Mouse (Mus musculus) forebrain, postnatal 0 days (tissue): ENCODE results near the gene Vmn1r194. TPM values are rescaled to one million over a fixed set of nuclear protein-coding genes. Genes with fewer than 3 reads are reported as not detected.
"Not testable (repeated sequence)": the region's sequence is repeated elsewhere in the genome, so short reads cannot be mapped to it uniquely, and the experiment has no call there.

Source experiments
- ATAC-seq: fragments of 200-750 bp; cut with Nextera tagmentation; 2 replicates; pipeline ENCODE4 v1.8.0; 2017; ENCODE audit warnings: mild to moderate bottlenecking, moderate library complexity
- DNase-seq: peaks from one replicate; pipeline ENCODE4 v3.0.0-alpha.2; 2015
- H3K27ac ChIP-seq: fragments of 300-500 bp; sonication (generic); 2 replicates; pipeline ENCODE4 v1.5.1; 2014; ENCODE audit warnings: low read depth, mild to moderate bottlenecking, antibody characterized with exemption, low read length, moderate library complexity, mixed read lengths
- H3K27me3 ChIP-seq: fragments of 300-500 bp; sonication (generic); 2 replicates; pipeline ENCODE4 v1.6.1; 2014; ENCODE audit warnings: mild to moderate bottlenecking, low read length, mixed read lengths; ENCODE audit not compliant: insufficient read depth
- H3K36me3 ChIP-seq: fragments of 300-500 bp; sonication (generic); 2 replicates; pipeline ENCODE4 v1.6.1; 2014; ENCODE audit warnings: mild to moderate bottlenecking, moderate library complexity; ENCODE audit not compliant: insufficient read depth
- H3K4me1 ChIP-seq: fragments of 300-500 bp; sonication (generic); 2 replicates; pipeline ENCODE4 v1.6.1; 2014; ENCODE audit warnings: antibody characterized with exemption; ENCODE audit not compliant: insufficient read depth
- H3K4me2 ChIP-seq: fragments of 300-500 bp; sonication (generic); 2 replicates; pipeline ENCODE4 v1.6.1; 2014; ENCODE audit warnings: low read depth, mild to moderate bottlenecking, moderate library complexity
- H3K4me3 ChIP-seq: fragments of 300-500 bp; sonication (generic); 2 replicates; pipeline ENCODE4 v1.5.1; 2014; ENCODE audit warnings: low read depth, low read length, mixed read lengths
- H3K9ac ChIP-seq: fragments of 300-500 bp; sonication (generic); 2 replicates; pipeline ENCODE4 v1.6.1; 2014; ENCODE audit warnings: mild to moderate bottlenecking
- H3K9me3 ChIP-seq: fragments of 300-500 bp; sonication (generic); 2 replicates; pipeline ENCODE4 v1.6.1; 2016; ENCODE audit warnings: low read length
- CTCF ChIP-seq: sonication (generic); IDR thresholded peaks from 2 replicates; pipeline ENCODE4 v1.5.1; 2016; ENCODE audit warnings: antibody characterized with exemption, control low read depth, low read depth
- WGBS: fragments of 180-500 bp; shearing (Covaris S2); extraction: QIAGEN DNeasy Blood & Tissue Kit; methylation state at CpG from one replicate; pipeline ENCODE4 v1.1.7; 2014; 5-methylcytosine and 5-hydroxymethylcytosine counted together
- microRNA-seq, 2 experiments: library from miRNA; unstranded; fragments of <30 nt; microRNA quantifications; one replicate each; pipeline ENCODE4; 2016
- polyA plus RNA-seq: library from polyadenylated mRNA; unstranded; fragments of >200 nt; fragmentation: Nextera tagmentation; extraction: Ambion mirVana; gene quantifications from 2 replicates; pipeline ENCODE4 v1.2.1, GENCODE M21; 2015
- total RNA-seq: library from RNA; depleted of rRNA; stranded (reverse); fragments of >200 nt; gene quantifications from 2 replicates; pipeline ENCODE4 v1.2.3, GENCODE M21; 2014; rRNA removed

The Vmn1r194 gene
- total RNA-seq (not detected in 2 replicates), polyA plus RNA-seq (not detected in 2 replicates)

GRCm38 (mm10) chr13:22243915-22244314 lies at the start of gene Vmn1r194:
Gene Vmn1r194, plus strand, starts transcription at chr13:22244215.
- no peaks in the 10 kb centered on the region for H3K9me3 ChIP-seq
- TF ChIP-seq CTCF = no peak
- WGBS = 58% methylated on average over 1 of the region's 1 CpGs
- no peaks in the 10 kb centered on the region for H3K27me3 ChIP-seq
- H3K4me2 ChIP-seq = no peak within 1 kb of the TSS
- no peak within 1 kb of the TSS for H3K4me3 ChIP-seq
- no peaks in the 10 kb centered on the region for H3K4me1 ChIP-seq
- H3K27ac ChIP-seq = no peak within 1 kb of the TSS
- DNase-seq (no peak), ATAC-seq (no peak)
- no peak within 1 kb of the TSS for H3K9ac ChIP-seq
- H3K36me3 ChIP-seq = no peaks in the 10 kb centered on the region

GRCm38 (mm10) chr13:22223060-22223459 lies 21.0 kb upstream of the Vmn1r194 start, which contains the start of gene Vmn1r193:
Gene Vmn1r193, minus strand, starts transcription at chr13:22223160.
- not testable (repeated sequence) for H3K27ac ChIP-seq, H3K27me3 ChIP-seq, DNase-seq, H3K9ac ChIP-seq, ATAC-seq, H3K4me3 ChIP-seq, H3K9me3 ChIP-seq, H3K36me3 ChIP-seq, H3K4me2 ChIP-seq, H3K4me1 ChIP-seq
- WGBS = 80% methylated on average over 1 of the region's 1 CpGs

- H3K9ac ChIP-seq, H3K4me2 ChIP-seq, H3K36me3 ChIP-seq, H3K9me3 ChIP-seq, H3K4me1 ChIP-seq, H3K27ac ChIP-seq, ATAC-seq, H3K4me3 ChIP-seq, H3K27me3 ChIP-seq, DNase-seq: not testable (repeated sequence)
- WGBS = 86% methylated on average over 1 of the region's 1 CpGs
Observed at GRCm38 (mm10) chr13:22270222-22270621, 26.2 kb downstream of the Vmn1r194 start, which contains the start of gene Vmn1r195. Gene Vmn1r195, plus strand, starts transcription at chr13:22270522.

- H3K9ac ChIP-seq = no peak overlapping the region
- TF ChIP-seq CTCF = no peak
- ATAC-seq = no peak
- H3K4me1 ChIP-seq = no peaks in the 10 kb centered on the region
- H3K27me3 ChIP-seq = no peaks in the 10 kb centered on the region
- no peaks in the 10 kb centered on the region for H3K36me3 ChIP-seq
- H3K27ac ChIP-seq = no peak overlapping the region
- H3K4me3 ChIP-seq = no peak overlapping the region
- no peaks in the 10 kb centered on the region for H3K9me3 ChIP-seq
- DNase-seq = no peak
- no peak overlapping the region for H3K4me2 ChIP-seq
- 43% methylated on average over 2 of the region's 2 CpGs for WGBS
Observed at GRCm38 (mm10) chr13:22271721-22272120, 27.7 kb downstream of the Vmn1r194 start.

GRCm38 (mm10) chr13:22284578-22284977 lies 40.6 kb downstream of the Vmn1r194 start:
- H3K4me2 ChIP-seq = no peak overlapping the region
- no peak overlapping the region for H3K27ac ChIP-seq
- TF ChIP-seq CTCF = no peak
- ATAC-seq = no peak
- H3K27me3 ChIP-seq = no peaks in the 10 kb centered on the region
- no peak overlapping the region for H3K4me3 ChIP-seq
- H3K4me1 ChIP-seq = no peaks in the 10 kb centered on the region
- no peak overlapping the region for H3K9ac ChIP-seq
- 83% methylated on average over 2 of the region's 2 CpGs for WGBS
- H3K9me3 ChIP-seq = no peaks in the 10 kb centered on the region
- H3K36me3 ChIP-seq = no peaks in the 10 kb centered on the region
- no peak for DNase-seq

- no peak within 1 kb of the TSS for H3K4me3 ChIP-seq
Observed at GRCm38 (mm10) chr13:22289620-22290019, 45.6 kb downstream of the Vmn1r194 start, which contains the start of gene Vmn1r196. Gene Vmn1r196, plus strand, starts transcription at chr13:22289920.

More at GRCm38 (mm10) chr13:22289620-22290019, 45.6 kb downstream of the Vmn1r194 start, which contains the start of gene Vmn1r196:
- Histone ChIP-seq H3K27ac (no peak within 1 kb of the TSS), H3K9ac (no peak within 1 kb of the TSS), H3K4me2 (no peak within 1 kb of the TSS), H3K4me1 (no peaks in the 10 kb centered on the region), H3K36me3 (no peaks in the 10 kb centered on the region), H3K27me3 (no peaks in the 10 kb centered on the region), H3K9me3 (no peaks in the 10 kb centered on the region)
- no peak for TF ChIP-seq CTCF
- ATAC-seq (no peak), DNase-seq (no peak)
- WGBS = 77% methylated on average over 2 of the region's 2 CpGs

Small RNA genes lying within 50 kb of the gene (microRNA-seq; reads per million reads assigned to microRNA genes)
- 0 reads per million in 2 experiments for gene Gm23282
- 0 reads per million in 2 experiments for gene Gm25084

Other genes starting within 250 kb of the Vmn1r194 start
- not detected in 2 replicates for gene Prss16, start 234.5 kb upstream of the Vmn1r194 start, total RNA-seq
- gene Prss16, start 234.5 kb upstream of the Vmn1r194 start, polyA plus RNA-seq = not detected in 2 replicates
- 9.2 and 47.2 TPM in 2 replicates for gene Hist1h2ah, start 208.6 kb upstream of the Vmn1r194 start, total RNA-seq
- gene Hist1h2ah, start 208.6 kb upstream of the Vmn1r194 start, polyA plus RNA-seq = 1.6 and 1.9 TPM in 2 replicates
- 233 and 262 TPM in 2 replicates for gene Hist1h2bk, start 208.3 kb upstream of the Vmn1r194 start, total RNA-seq
- gene Hist1h2bk, start 208.3 kb upstream of the Vmn1r194 start, polyA plus RNA-seq = 0.40 TPM in 1 of 2 replicates, not detected in the other
- 26.4 and 44.9 TPM in 2 replicates for gene Hist1h4i, start 202.9 kb upstream of the Vmn1r194 start, total RNA-seq
- 4.2 and 5.8 TPM in 2 replicates for gene Hist1h4i, start 202.9 kb upstream of the Vmn1r194 start, polyA plus RNA-seq
- gene Hist1h2ag, start 201.3 kb upstream of the Vmn1r194 start, total RNA-seq = 193 and 206 TPM in 2 replicates
- 4.8 and 8.3 TPM in 2 replicates for gene Hist1h2ag, start 201.3 kb upstream of the Vmn1r194 start, polyA plus RNA-seq
- 246 and 305 TPM in 2 replicates for gene Hist1h2bj, start 201.0 kb upstream of the Vmn1r194 start, total RNA-seq
- gene Hist1h2bj, start 201.0 kb upstream of the Vmn1r194 start, polyA plus RNA-seq = 1.6 and 3.7 TPM in 2 replicates
- not detected in 2 replicates for gene Vmn1r188, start 159.8 kb upstream of the Vmn1r194 start, total RNA-seq
- not detected in 2 replicates for gene Vmn1r188, start 159.8 kb upstream of the Vmn1r194 start, polyA plus RNA-seq
- not detected in 2 replicates for gene Vmn1r189, start 138.4 kb upstream of the Vmn1r194 start, total RNA-seq
- gene Vmn1r189, start 138.4 kb upstream of the Vmn1r194 start, polyA plus RNA-seq = not detected in 2 replicates
- gene Vmn1r191, start 60.2 kb upstream of the Vmn1r194 start, total RNA-seq = not detected in 2 replicates
- gene Vmn1r191, start 60.2 kb upstream of the Vmn1r194 start, polyA plus RNA-seq = not detected in 2 replicates
- gene Vmn1r192, start 53.1 kb upstream of the Vmn1r194 start, total RNA-seq = not detected in 2 replicates
- not detected in 2 replicates for gene Vmn1r192, start 53.1 kb upstream of the Vmn1r194 start, polyA plus RNA-seq
- gene Vmn1r193, start 21.1 kb upstream of the Vmn1r194 start, total RNA-seq = not detected in 2 replicates
- gene Vmn1r193, start 21.1 kb upstream of the Vmn1r194 start, polyA plus RNA-seq = not detected in 2 replicates
- gene Vmn1r195, start 26.3 kb downstream of the Vmn1r194 start, total RNA-seq = not detected in 2 replicates
- gene Vmn1r195, start 26.3 kb downstream of the Vmn1r194 start, polyA plus RNA-seq = not detected in 2 replicates
- gene Vmn1r196, start 45.7 kb downstream of the Vmn1r194 start, total RNA-seq = not detected in 2 replicates
- gene Vmn1r196, start 45.7 kb downstream of the Vmn1r194 start, polyA plus RNA-seq = not detected in 2 replicates
- not detected in 2 replicates for gene Vmn1r197, start 80.4 kb downstream of the Vmn1r194 start, total RNA-seq
- gene Vmn1r197, start 80.4 kb downstream of the Vmn1r194 start, polyA plus RNA-seq = not detected in 2 replicates
- not detected in 2 replicates for gene Vmn1r198, start 106.1 kb downstream of the Vmn1r194 start, total RNA-seq
- gene Vmn1r198, start 106.1 kb downstream of the Vmn1r194 start, polyA plus RNA-seq = not detected in 2 replicates
- gene Vmn1r199, start 135.6 kb downstream of the Vmn1r194 start, total RNA-seq = not detected in 2 replicates
- gene Vmn1r199, start 135.6 kb downstream of the Vmn1r194 start, polyA plus RNA-seq = not detected in 2 replicates
- not detected in 2 replicates for gene Vmn1r200, start 146.2 kb downstream of the Vmn1r194 start, total RNA-seq
- gene Vmn1r200, start 146.2 kb downstream of the Vmn1r194 start, polyA plus RNA-seq = 0.16 TPM in 1 of 2 replicates, not detected in the other
- not detected in 2 replicates for gene Vmn1r201, start 227.7 kb downstream of the Vmn1r194 start, total RNA-seq
- not detected in 2 replicates for gene Vmn1r201, start 227.7 kb downstream of the Vmn1r194 start, polyA plus RNA-seq